Mouse (Mus musculus): Measurements from ENCODE around the gene Igsf21.

The Igsf21 gene

DNA sequence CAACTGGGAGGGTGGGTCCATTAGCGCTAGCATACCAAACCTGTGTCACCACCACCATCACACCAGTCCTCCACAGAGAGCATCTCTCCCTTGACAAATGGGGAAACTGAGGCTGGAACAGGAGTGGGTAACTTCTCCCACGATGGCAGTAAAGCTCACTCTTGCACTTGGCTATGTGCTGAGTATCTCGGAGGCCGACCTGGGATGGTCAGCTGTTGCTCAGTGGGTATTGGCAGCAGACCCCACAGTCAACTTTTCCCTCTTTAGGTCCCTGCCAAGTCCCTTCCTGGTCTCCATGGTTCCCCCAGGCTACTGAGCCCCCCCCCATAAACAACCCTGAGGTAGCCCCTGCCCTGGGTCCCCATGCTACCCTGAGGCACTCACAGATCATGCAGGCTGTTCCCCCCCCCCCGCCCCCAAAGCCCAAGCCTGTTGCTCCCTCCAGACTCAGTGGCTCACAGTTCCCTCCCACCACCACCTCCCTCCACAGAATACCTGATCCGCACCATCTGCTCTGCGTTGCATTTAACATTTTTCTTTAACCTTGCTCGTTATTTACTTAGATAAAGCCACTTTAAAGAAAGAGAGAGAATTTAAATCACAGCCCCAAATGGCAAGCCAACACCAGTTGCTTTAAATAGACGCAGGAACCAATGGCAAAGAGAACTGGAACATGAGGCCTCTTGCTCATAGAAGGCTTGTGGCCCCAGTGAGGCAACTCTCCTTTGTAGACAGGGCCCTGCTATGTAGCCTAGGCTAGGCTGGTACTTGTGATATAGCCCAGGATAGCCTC is 11.0 kb downstream of the Igsf21 start:
- no peak for DNase-seq (ENCODE audit: low spot score)

DNA sequence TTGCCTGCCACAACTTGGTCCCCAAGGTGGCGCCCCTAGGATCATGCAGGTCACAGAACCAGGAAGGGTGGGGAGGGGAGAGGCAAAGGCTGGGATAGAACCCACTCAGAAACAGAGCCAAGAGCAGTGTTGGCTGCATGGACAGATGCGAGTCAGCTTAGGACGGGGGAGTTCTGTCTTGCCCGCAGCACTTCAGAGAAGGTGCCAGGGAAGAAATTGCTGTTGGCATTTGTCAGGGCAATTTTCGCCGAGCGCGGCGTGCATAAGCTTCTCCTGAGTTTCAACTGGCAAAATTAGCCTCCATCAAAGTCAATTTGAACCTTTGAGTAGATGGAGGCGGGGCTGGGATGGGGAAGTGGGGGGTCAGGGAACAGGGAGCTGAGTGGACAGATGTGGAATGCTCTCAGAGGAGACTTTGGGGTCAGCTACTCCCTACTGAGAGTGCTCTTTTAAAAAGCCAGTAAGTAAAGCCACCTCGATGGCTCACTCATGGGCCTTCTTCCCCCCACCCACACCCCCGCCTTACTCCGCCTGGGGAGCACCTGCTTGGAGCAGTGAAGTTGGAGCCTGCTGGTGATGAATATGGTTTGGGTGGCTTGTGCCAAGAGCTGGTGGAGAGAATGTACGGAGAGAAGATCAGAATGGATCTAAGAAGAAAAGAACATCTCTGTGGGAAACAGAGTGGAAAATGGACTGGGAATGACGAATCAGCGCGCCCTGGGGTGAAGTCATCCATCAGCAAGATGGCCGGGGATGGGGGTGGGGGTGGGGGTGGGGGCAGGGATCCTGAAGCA is 12.0 kb downstream of the Igsf21 start:
- DNase-seq (ENCODE audit: low spot score) = no peak

GRCm38 (mm10) chr4:140227837-140228236 is 18.7 kb downstream of the Igsf21 start:
- DNase-seq (ENCODE audit: low spot score) = no peak

- no peak for DNase-seq (ENCODE audit: low spot score)
Measured at GRCm38 (mm10) chr4:140225204-140225603, 21.4 kb downstream of the Igsf21 start.

- no peak for DNase-seq (ENCODE audit: low spot score)
Measured at GRCm38 (mm10) chr4:140224451-140224850, 22.1 kb downstream of the Igsf21 start.

DNA sequence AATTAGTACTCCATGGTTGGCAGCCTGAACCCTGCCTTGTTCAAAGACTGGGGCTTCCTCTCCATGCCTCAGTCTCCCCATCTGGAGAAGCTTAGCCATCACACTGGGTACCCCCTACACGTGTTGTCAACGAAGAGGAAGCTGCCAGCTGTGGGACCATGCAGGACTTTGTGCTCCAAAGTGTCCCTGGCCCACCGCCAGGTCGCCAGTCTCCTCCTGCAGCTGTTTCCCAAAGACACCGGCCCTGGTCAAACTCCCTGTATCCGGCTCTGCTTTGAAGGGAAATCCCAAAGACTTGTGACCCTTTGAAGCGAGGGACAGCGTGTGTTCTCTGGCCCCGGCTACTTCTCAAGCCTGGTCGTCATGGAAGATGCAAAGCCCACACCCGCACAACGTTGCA is 23.5 kb downstream of the Igsf21 start:
- DNase-seq (ENCODE audit: low spot score) = no peak

GRCm38 (mm10) chr4:140220326-140221093 is 26.1 kb downstream of the Igsf21 start:
- DNase-seq (ENCODE audit: low spot score) = no peak

- no peak for DNase-seq (ENCODE audit: low spot score)
Measured at GRCm38 (mm10) chr4:140218853-140219852, 27.4 kb downstream of the Igsf21 start.

GRCm38 (mm10) chr4:140218384-140218783 is 28.2 kb downstream of the Igsf21 start:
- DNase-seq (ENCODE audit: low spot score) = no peak

DNA sequence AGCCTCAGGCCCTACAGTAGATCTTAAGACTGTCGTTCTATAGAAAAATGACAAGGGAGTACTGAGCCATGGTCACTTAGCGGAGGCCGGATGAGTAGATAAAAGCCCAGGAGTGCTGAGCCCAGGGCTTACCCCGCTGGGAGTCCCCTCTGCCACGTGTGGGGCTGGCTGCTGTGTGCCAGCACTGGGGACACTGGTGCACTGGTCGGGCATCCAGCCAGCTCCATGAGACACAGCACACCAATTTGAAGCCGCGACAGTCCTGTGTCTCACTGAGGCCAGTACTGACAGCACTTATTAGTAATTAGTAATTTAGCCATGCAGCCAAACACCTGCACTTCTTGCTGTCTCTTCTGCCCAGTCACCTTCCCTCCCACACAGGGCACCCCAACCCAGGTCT is 28.6 kb downstream of the Igsf21 start:
- DNase-seq (ENCODE audit: low spot score) = no peak

DNA sequence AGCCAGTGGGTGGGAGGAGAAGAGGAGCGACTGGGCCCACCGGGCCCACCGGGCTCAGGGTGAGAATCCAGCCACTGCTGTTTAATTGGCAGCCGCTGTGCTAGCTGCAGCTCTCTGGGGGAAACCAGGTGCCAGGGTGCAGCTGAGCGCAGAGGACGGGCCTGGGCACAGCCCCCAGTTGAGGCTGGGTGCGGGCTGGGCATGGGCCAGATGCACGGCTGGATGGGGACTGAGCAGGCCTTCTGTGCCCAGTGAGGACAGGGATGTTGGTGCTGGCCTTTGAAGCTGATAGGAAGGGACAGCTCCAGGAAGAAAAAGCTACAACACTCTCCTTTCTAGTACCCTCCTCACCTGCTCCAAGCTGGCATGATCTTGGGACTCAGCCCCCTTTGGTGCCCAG is 30.5 kb downstream of the Igsf21 start:
- no peak for DNase-seq (ENCODE audit: low spot score)

DNA sequence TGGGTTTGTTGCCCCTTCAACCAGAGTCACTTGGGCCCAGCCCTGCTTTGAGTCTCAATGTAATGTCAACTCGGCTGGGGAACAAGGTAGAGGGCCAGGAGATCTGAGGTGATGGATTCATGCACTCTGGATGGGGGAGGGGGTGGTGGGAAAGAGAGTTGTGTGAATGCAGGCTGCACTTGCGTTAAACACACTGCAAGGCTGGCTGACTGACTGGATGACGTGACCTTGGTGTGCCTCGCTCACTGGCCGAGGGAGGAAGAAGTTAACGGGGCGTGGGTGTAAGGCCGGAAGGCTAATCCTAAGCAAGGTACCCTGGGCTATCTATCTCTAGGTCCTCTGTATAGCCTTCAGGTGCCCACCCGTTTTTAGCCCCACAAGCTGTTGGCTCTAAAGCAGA is 31.4 kb downstream of the Igsf21 start:
- no peak for DNase-seq (ENCODE audit: low spot score)

- DNase-seq (ENCODE audit: low spot score) = no peak
Measured at GRCm38 (mm10) chr4:140214406-140214805, 32.2 kb downstream of the Igsf21 start.

- no peak for DNase-seq (ENCODE audit: low spot score)
Measured at GRCm38 (mm10) chr4:140210129-140210890, 36.3 kb downstream of the Igsf21 start.

- no peak for DNase-seq (ENCODE audit: low spot score)
Measured at GRCm38 (mm10) chr4:140205811-140206231, 40.8 kb downstream of the Igsf21 start.

GRCm38 (mm10) chr4:140204775-140205174 is 41.8 kb downstream of the Igsf21 start:
- DNase-seq (ENCODE audit: low spot score) = no peak

DNA sequence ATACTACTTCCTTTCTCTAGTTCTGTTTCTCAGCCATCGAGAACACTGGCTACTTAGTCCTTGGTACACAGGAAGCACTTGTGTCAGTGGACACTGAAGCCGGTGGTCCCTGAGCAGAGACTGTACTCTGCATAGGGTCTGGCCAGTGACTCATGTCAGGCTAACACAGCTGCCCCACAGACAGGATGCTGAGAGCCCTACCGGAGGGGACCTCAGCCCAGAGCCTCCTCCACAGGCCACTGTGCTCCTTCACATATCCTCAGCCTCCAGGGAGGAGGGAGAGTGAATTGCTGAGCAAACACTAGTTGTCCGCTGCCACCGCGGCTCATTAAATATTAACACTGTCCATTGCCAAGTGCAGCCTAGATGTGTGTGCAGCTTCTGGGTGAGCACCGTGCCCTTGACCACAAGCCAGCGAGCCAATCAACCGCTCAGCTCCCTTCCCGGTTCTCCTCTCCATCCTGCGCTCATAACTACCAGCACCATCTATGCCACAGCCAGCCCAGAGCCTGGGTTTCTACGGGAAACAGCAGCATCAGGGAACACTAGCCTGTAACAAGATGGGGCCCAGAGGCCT is 42.8 kb downstream of the Igsf21 start:
- no peak for DNase-seq (ENCODE audit: low spot score)

DNA sequence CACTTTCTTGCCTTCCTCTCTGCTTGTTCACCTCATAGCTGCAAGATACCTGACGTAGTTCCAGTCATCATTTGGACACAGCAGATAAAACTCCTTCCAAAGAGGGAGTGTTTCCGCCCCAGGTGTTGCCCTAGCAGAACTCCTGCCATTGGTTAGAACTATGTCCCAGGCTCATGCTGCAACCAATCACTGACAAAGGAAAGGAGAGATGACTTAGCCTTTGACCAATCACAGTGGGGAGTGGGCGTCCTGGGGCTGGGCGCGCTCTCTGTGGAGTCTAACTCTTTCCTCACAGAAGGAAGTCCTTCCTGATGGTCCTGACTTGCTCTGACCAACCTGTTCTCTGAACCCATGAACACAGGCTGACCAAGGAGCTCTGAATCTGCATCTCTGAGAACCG is 44.4 kb downstream of the Igsf21 start:
- DNase-seq (ENCODE audit: low spot score) = no peak

DNA sequence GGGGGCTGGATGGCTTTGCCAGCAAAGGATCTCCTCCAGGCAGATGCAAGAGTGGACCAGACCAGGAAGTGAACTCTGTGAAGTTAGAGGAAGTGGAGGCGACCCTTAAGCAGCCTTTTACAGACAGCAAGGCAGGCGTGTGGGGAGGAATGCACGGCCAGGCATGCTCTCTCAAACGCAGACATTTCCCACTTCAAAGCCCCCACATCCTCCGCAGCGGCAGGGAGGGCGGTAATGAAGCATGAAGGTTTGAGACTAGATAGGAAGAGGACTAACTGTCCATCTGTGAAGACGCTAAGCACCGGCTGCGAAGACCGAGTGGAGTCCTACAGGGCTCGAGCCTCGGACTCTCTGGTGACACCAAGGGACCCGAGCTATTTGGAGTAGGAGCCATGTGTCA is 46.3 kb downstream of the Igsf21 start:
- DNase-seq (ENCODE audit: low spot score) = no peak

DNA sequence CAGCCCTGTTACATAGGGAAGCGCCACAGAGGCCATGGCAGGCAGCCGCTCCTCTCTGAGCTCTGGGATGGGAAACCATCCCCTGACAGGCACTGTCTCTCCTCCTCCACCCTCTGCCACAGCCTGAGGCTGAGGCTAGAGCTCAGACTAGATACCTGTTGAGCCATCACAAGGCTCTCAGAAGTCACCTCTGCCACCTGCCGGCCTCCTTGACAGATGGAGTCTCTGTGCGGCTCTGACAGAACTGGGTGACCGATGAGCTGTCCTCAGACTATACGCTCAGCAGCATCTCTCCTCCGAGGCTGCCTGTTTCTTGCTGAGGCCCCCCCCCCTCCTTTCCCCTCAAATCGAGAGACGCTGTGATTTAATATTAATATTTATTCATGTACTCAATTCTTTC is 49.9 kb downstream of the Igsf21 start:
- no peak for DNase-seq (ENCODE audit: low spot score)

Data from ovary, postnatal 14 days (tissue).